Mouse (Mus musculus): ENCODE measurements around the gene Stxbp6. TPM values are rescaled to one million over a fixed set of nuclear protein-coding genes. Genes with fewer than 3 reads are reported as not detected.

The Stxbp6 gene
- polyA plus RNA-seq, 1 experiment = 3.7 TPM

DNA sequence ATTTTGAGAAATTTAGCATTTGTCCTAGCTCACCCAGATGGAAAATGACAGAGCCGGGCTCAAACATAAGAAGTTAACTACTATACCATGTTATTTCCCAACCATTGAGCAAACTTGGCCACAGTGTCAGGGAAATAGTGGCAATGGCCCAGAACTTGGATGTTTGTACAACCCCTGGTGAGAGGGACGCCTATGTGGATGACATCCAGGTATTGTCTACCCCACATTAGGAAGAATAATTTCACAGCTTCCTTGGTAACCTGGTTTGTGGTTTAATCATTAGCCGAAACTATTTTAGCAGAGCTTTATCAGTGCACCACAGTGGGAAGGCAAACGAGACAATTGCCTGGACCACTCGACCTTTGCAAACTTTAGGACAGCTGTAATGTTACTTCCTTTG lies 215.1 kb downstream of the Stxbp6 start:
- H3K4me1 ChIP-seq (replicated peaks; ENCODE audit: control insufficient read depth, insufficient read depth, low read length) = no peaks in the 10 kb centered on the region
- TF ChIP-seq CTCF (IDR thresholded peaks at IDR 0.05; ENCODE audit: borderline replicate concordance, control insufficient read depth, extremely low read depth, insufficient read depth, low read length, poor library complexity) = no peak
- TF ChIP-seq POLR2A (IDR thresholded peaks at IDR 0.05; ENCODE audit: control insufficient read depth, extremely low read depth, insufficient read depth, low read length, poor library complexity) = no peak
- H3K36me3 ChIP-seq (ENCODE audit: control insufficient read depth, insufficient read depth, low read length) = no peaks in the 10 kb centered on the region
- 87% methylated on average over 5 of the region's 5 CpGs for WGBS
- no peak overlapping the region for H3K4me3 ChIP-seq (ENCODE audit: control insufficient read depth, insufficient read depth, low read length)
- DNase-seq = no peak
- no peaks in the 10 kb centered on the region for H3K27me3 ChIP-seq (ENCODE audit: control insufficient read depth, insufficient read depth, low read length)
- H3K27ac ChIP-seq (ENCODE audit: control insufficient read depth, insufficient read depth, low read length) = no peak overlapping the region

- TF ChIP-seq POLR2A (IDR thresholded peaks at IDR 0.05; ENCODE audit: control insufficient read depth, extremely low read depth, insufficient read depth, low read length, poor library complexity) = no peak
- no peak for TF ChIP-seq CTCF (IDR thresholded peaks at IDR 0.05; ENCODE audit: borderline replicate concordance, control insufficient read depth, extremely low read depth, insufficient read depth, low read length, poor library complexity)
- H3K4me1 ChIP-seq (replicated peaks; ENCODE audit: control insufficient read depth, insufficient read depth, low read length) = no peaks in the 10 kb centered on the region
- H3K4me3 ChIP-seq (ENCODE audit: control insufficient read depth, insufficient read depth, low read length) = no peak overlapping the region
- WGBS = 36% methylated on average over 4 of the region's 4 CpGs
- no peak overlapping the region for H3K27ac ChIP-seq (ENCODE audit: control insufficient read depth, insufficient read depth, low read length)
- no peaks in the 10 kb centered on the region for H3K36me3 ChIP-seq (ENCODE audit: control insufficient read depth, insufficient read depth, low read length)
- no peaks in the 10 kb centered on the region for H3K27me3 ChIP-seq (ENCODE audit: control insufficient read depth, insufficient read depth, low read length)
- no peak for DNase-seq
These were observed 216.2 kb downstream of the Stxbp6 start for GRCm38 (mm10) chr12:44858110-44858885.

DNA sequence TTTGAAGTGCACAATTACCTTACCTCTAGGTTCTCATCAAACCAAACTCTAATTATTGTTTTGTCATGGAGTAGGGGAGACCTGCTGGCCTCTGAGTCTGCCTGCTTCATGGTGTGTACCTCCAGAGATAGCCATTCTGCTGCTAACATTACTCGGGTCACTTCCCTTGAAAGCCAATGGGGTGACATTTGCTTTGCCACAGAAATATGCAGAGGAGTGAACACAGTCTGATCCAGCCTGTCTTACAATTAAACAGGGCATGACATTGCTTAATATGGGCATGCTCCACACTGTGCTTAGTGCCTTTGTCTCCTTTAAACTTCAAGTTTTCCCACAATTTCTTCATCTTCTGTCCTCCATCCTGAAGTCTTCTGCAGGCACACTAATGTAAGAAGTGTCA lies 222.5 kb downstream of the Stxbp6 start:
- Histone ChIP-seq H3K36me3 (ENCODE audit: control insufficient read depth, insufficient read depth, low read length) (no peaks in the 10 kb centered on the region), H3K4me3 (ENCODE audit: control insufficient read depth, insufficient read depth, low read length) (no peak overlapping the region), H3K27ac (ENCODE audit: control insufficient read depth, insufficient read depth, low read length) (no peak overlapping the region), H3K27me3 (ENCODE audit: control insufficient read depth, insufficient read depth, low read length) (no peaks in the 10 kb centered on the region), H3K4me1 (replicated peaks; ENCODE audit: control insufficient read depth, insufficient read depth, low read length) (no peaks in the 10 kb centered on the region)
- no peak for DNase-seq
- 77% methylated on average over 1 of the region's 1 CpGs for WGBS
- TF ChIP-seq POLR2A (IDR thresholded peaks at IDR 0.05; ENCODE audit: control insufficient read depth, extremely low read depth, insufficient read depth, low read length, poor library complexity) (no peak), CTCF (IDR thresholded peaks at IDR 0.05; ENCODE audit: borderline replicate concordance, control insufficient read depth, extremely low read depth, insufficient read depth, low read length, poor library complexity) (no peak)

- H3K27ac ChIP-seq (ENCODE audit: control insufficient read depth, insufficient read depth, low read length) = no peak overlapping the region
- DNase-seq = no peak
- WGBS = 88% methylated on average over 1 of the region's 1 CpGs
- no peak overlapping the region for H3K4me3 ChIP-seq (ENCODE audit: control insufficient read depth, insufficient read depth, low read length)
- no peak for TF ChIP-seq POLR2A (IDR thresholded peaks at IDR 0.05; ENCODE audit: control insufficient read depth, extremely low read depth, insufficient read depth, low read length, poor library complexity)
- TF ChIP-seq CTCF (IDR thresholded peaks at IDR 0.05; ENCODE audit: borderline replicate concordance, control insufficient read depth, extremely low read depth, insufficient read depth, low read length, poor library complexity) = no peak
- H3K36me3 ChIP-seq (ENCODE audit: control insufficient read depth, insufficient read depth, low read length) = no peaks in the 10 kb centered on the region
- H3K27me3 ChIP-seq (ENCODE audit: control insufficient read depth, insufficient read depth, low read length) = no peaks in the 10 kb centered on the region
- H3K4me1 ChIP-seq (replicated peaks; ENCODE audit: control insufficient read depth, insufficient read depth, low read length) = no peaks in the 10 kb centered on the region
These were observed 224.0 kb downstream of the Stxbp6 start for GRCm38 (mm10) chr12:44850516-44850915.

GRCm38 (mm10) chr12:44848483-44849221 lies 225.9 kb downstream of the Stxbp6 start:
- no peaks in the 10 kb centered on the region for H3K4me1 ChIP-seq (replicated peaks; ENCODE audit: control insufficient read depth, insufficient read depth, low read length)
- H3K27ac ChIP-seq (ENCODE audit: control insufficient read depth, insufficient read depth, low read length) = no peak overlapping the region
- H3K27me3 ChIP-seq (ENCODE audit: control insufficient read depth, insufficient read depth, low read length) = no peaks in the 10 kb centered on the region
- peak; percentile 2 for DNase-seq
- TF ChIP-seq POLR2A (IDR thresholded peaks at IDR 0.05; ENCODE audit: control insufficient read depth, extremely low read depth, insufficient read depth, low read length, poor library complexity) = no peak
- no peak for TF ChIP-seq CTCF (IDR thresholded peaks at IDR 0.05; ENCODE audit: borderline replicate concordance, control insufficient read depth, extremely low read depth, insufficient read depth, low read length, poor library complexity)
- WGBS = 44% methylated on average over 3 of the region's 3 CpGs
- no peaks in the 10 kb centered on the region for H3K36me3 ChIP-seq (ENCODE audit: control insufficient read depth, insufficient read depth, low read length)
- no peak overlapping the region for H3K4me3 ChIP-seq (ENCODE audit: control insufficient read depth, insufficient read depth, low read length)

- H3K27me3 ChIP-seq (ENCODE audit: control insufficient read depth, insufficient read depth, low read length) = no peaks in the 10 kb centered on the region
- WGBS = 57% methylated on average over 2 of the region's 2 CpGs
- no peak for TF ChIP-seq POLR2A (IDR thresholded peaks at IDR 0.05; ENCODE audit: control insufficient read depth, extremely low read depth, insufficient read depth, low read length, poor library complexity)
- no peak for TF ChIP-seq CTCF (IDR thresholded peaks at IDR 0.05; ENCODE audit: borderline replicate concordance, control insufficient read depth, extremely low read depth, insufficient read depth, low read length, poor library complexity)
These were observed 233.9 kb downstream of the Stxbp6 start for GRCm38 (mm10) chr12:44840585-44840984.

More at GRCm38 (mm10) chr12:44840585-44840984, 233.9 kb downstream of the Stxbp6 start:
- H3K4me3 ChIP-seq (ENCODE audit: control insufficient read depth, insufficient read depth, low read length) = no peak overlapping the region
- H3K36me3 ChIP-seq (ENCODE audit: control insufficient read depth, insufficient read depth, low read length) = no peaks in the 10 kb centered on the region
- H3K27ac ChIP-seq (ENCODE audit: control insufficient read depth, insufficient read depth, low read length) = no peak overlapping the region
- DNase-seq = no peak
- H3K4me1 ChIP-seq (replicated peaks; ENCODE audit: control insufficient read depth, insufficient read depth, low read length) = no peaks in the 10 kb centered on the region

All from thymus, adult 2 months (tissue).